18 mouse cellular contexts compared by ENCODE assay signal in the genomic region with DNA sequence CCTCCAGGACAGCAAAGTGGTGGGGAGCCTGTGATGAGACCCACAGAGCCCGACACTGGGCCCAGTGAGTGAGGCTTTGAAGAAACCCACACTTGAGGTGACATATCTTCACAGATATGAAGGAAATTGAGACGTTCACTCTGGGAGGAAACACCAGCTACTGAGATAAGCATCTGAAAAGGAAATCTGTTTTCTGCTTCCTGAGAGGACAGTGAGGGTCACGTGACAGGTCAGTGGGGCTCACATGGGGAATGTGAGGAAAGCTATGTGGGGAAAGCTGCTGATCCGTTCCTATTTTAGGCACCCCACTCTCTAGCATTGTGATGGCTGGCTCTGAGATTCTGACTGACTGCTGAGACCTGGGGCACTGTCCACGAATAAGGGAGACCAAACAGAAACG. TPM values are rescaled to one million over a fixed set of nuclear protein-coding genes. Genes with fewer than 3 reads are reported as not detected.
DNase-seq lines count a peak whose midpoint lies in the region; ATAC-seq and TF ChIP-seq lines count a peak whose summit lies in the region.
"Had no signal": no experiment of that assay in that cellular context is flagged by ENCODE, and none has a peak within 500 bp of the region (broad histone marks: within the 10 kb centered on the region; RNA-seq: fewer than 3 reads in every experiment).

No protein-coding gene starts in this region.

- no peaks in the 10 kb centered on the region for H3K4me1 ChIP-seq in kidney, adult 2 months (ENCODE audit: control insufficient read depth, insufficient read depth, low read length)
- H3K4me1 ChIP-seq in heart, postnatal 0 days (ENCODE audit: control insufficient read depth, insufficient read depth), result peaks cover 11% of the 10 kb centered on the region
- H3K4me1 ChIP-seq: embryonic facial prominence, embryonic 15.5 days; forebrain, embryonic 15.5 days; limb, embryonic 15.5 days had no signal

- DNase-seq in kidney, adult 2 months, result peak; percentile 10
- no peak for DNase-seq in kidney, postnatal 36 days
- peak; percentile 6 for DNase-seq in thymus, postnatal 0 days (ENCODE audit: low spot score)
- DNase-seq in thymus, adult 18-20 months, result no peak
- DNase-seq in heart, postnatal 0 days (ENCODE audit: low spot score), result peak; percentile 13
- peak; percentile 3 for DNase-seq in yolk sac, embryonic 10.5 days (ENCODE audit: low spot score)
- no peak for DNase-seq in urinary bladder, adult 18-20 months (ENCODE audit: low spot score in 2 of 2)
- no peak for DNase-seq in ovary, adult 18-20 months (ENCODE audit: low spot score)
- DNase-seq: adrenal gland, postnatal 10 days; cerebellum, postnatal 25 days; gastrocnemius, adult 2 months; lung, postnatal 36 days; spleen, adult 18-20 months had no signal

- TF ChIP-seq POLR2A in kidney, adult 2 months (IDR thresholded peaks at IDR 0.05; ENCODE audit: low read depth, low read length), result no peak

- no peak overlapping the region for H3K27ac ChIP-seq in kidney, adult 2 months (ENCODE audit: insufficient read depth, low read depth, low read length)
- H3K27ac ChIP-seq in heart, postnatal 0 days (ENCODE audit: low read depth), result no peak overlapping the region
- H3K27ac ChIP-seq: embryonic facial prominence, embryonic 15.5 days; forebrain, embryonic 15.5 days; gastrocnemius, adult 2 months; hindbrain, embryonic 15.5 days; left cerebral cortex, adult 2 months; limb, embryonic 15.5 days had no signal

- H3K4me3 ChIP-seq in kidney, adult 2 months (ENCODE audit: insufficient read depth, low read depth, low read length), result no peak overlapping the region
- H3K4me3 ChIP-seq in heart, postnatal 0 days (ENCODE audit: low read depth, low read length), result no peak overlapping the region
- H3K4me3 ChIP-seq: embryonic facial prominence, embryonic 15.5 days; forebrain, embryonic 15.5 days; gastrocnemius, adult 2 months; hindbrain, embryonic 15.5 days; left cerebral cortex, adult 2 months; limb, embryonic 15.5 days had no signal

- no peak for TF ChIP-seq CTCF in kidney, adult 2 months (conservative IDR thresholded peaks at IDR 0.05; ENCODE audit: insufficient read depth, insufficient read length, low read depth, low read length)
- TF ChIP-seq CTCF in heart, postnatal 0 days (IDR thresholded peaks at IDR 0.05; ENCODE audit: low read depth), result no peak

- H3K4me2 ChIP-seq in heart, postnatal 0 days (ENCODE audit: low read depth, low read length), result peak overlapping the region; percentile 9; the same call in 1 of the 2 replicates
- H3K4me2 ChIP-seq: embryonic facial prominence, embryonic 15.5 days; forebrain, embryonic 15.5 days; limb, embryonic 15.5 days had no signal

- H3K9me3 ChIP-seq in heart, postnatal 0 days (replicated peaks; ENCODE audit: control insufficient read depth, low read length), result no peaks in the 10 kb centered on the region
- H3K9me3 ChIP-seq: embryonic facial prominence, embryonic 15.5 days; forebrain, embryonic 15.5 days; hindbrain, embryonic 15.5 days; limb, embryonic 15.5 days had no signal

- TF ChIP-seq EP300 in heart, postnatal 0 days (IDR thresholded peaks at IDR 0.05; ENCODE audit: low read depth), result no peak

- WGBS in kidney, adult 2 months, result 46% methylated on average over 6 of the region's 6 CpGs
- WGBS in heart, postnatal 0 days, result 6% methylated on average over 6 of the region's 6 CpGs

- H3K27me3 ChIP-seq in kidney, adult 2 months (replicated peaks; ENCODE audit: control insufficient read depth, insufficient read depth, low read length), result no peaks in the 10 kb centered on the region
- no peaks in the 10 kb centered on the region for H3K27me3 ChIP-seq in heart, postnatal 0 days (ENCODE audit: control insufficient read depth, insufficient read depth, low read length)
- H3K27me3 ChIP-seq: embryonic facial prominence, embryonic 15.5 days; forebrain, embryonic 15.5 days; hindbrain, embryonic 15.5 days; limb, embryonic 15.5 days had no signal

- no peak overlapping the region for H3K9ac ChIP-seq in heart, postnatal 0 days (replicated peaks; ENCODE audit: low read depth, low read length)
- H3K9ac ChIP-seq: embryonic facial prominence, embryonic 15.5 days; forebrain, embryonic 15.5 days; hindbrain, embryonic 15.5 days; limb, embryonic 15.5 days had no signal

- no peaks in the 10 kb centered on the region; the same call in 1 of the 2 replicates for H3K36me3 ChIP-seq in kidney, adult 2 months (ENCODE audit: control insufficient read depth, insufficient read depth, low read length)
- no peaks in the 10 kb centered on the region; the same call in 1 of the 2 replicates for H3K36me3 ChIP-seq in heart, postnatal 0 days (replicated peaks; ENCODE audit: control insufficient read depth, insufficient read depth, low read length)
- H3K36me3 ChIP-seq: embryonic facial prominence, embryonic 15.5 days; forebrain, embryonic 15.5 days; hindbrain, embryonic 15.5 days had no signal

- ATAC-seq in heart, postnatal 0 days (ENCODE audit: insufficient read depth, low read depth), result peak; percentile 75
- ATAC-seq: forebrain, embryonic 15.5 days had no signal

RNA-seq across cellular contexts. Expression of gene Galc, which starts 43.7 kb away (rescaled TPM):
- polyA plus RNA-seq in kidney, adult 2 months (2012; rRNA removed), result 66.8 and 69.8 TPM in 2 replicates
- 2.9 and 3.4 TPM in 2 replicates for polyA plus RNA-seq in thymus, postnatal 0 days (2015; fragmentation: Nextera tagmentation; extraction: Ambion mirVana)
- total RNA-seq in heart, postnatal 0 days (2014; rRNA removed; ENCODE audit: low replicate concordance), result 10.5 and 10.9 TPM in 2 replicates
- 4.2 and 4.3 TPM in 2 replicates for polyA plus RNA-seq in heart, postnatal 0 days (2015; fragmentation: Nextera tagmentation; extraction: Ambion mirVana)

RNA-seq across cellular contexts. Expression of gene Gpr65, which starts 52.9 kb away (rescaled TPM):
- polyA plus RNA-seq in kidney, adult 2 months (2012; rRNA removed), result 0.72 and 1.3 TPM in 2 replicates
- 25.3 and 26.3 TPM in 2 replicates for polyA plus RNA-seq in thymus, postnatal 0 days (2015; fragmentation: Nextera tagmentation; extraction: Ambion mirVana)
- 0.15 and 1.1 TPM in 2 replicates for total RNA-seq in heart, postnatal 0 days (2014; rRNA removed; ENCODE audit: low replicate concordance)
- polyA plus RNA-seq in heart, postnatal 0 days (2015; fragmentation: Nextera tagmentation; extraction: Ambion mirVana), result 0.85 and 0.92 TPM in 2 replicates

Comparison
In these comparisons a context has a peak if more than half of its experiments do, and no peak if none do; other contexts are left out.
1. DNase-seq: peak in kidney, adult 2 months (single experiment), thymus, postnatal 0 days (single experiment), heart, postnatal 0 days (single experiment) and yolk sac, embryonic 10.5 days (single experiment); none in kidney, postnatal 36 days (0 of 2), thymus, adult 18-20 months (0 of 2), urinary bladder, adult 18-20 months (0 of 2) and ovary, adult 18-20 months (single experiment).
2. RNA of gene Galc, which starts 43.7 kb away (polyA plus RNA-seq): 66.8 to 69.8 TPM in kidney, adult 2 months; 4.2 to 4.3 TPM in heart, postnatal 0 days and 2.9 to 3.4 TPM in thymus, postnatal 0 days; every median in the first group is over 10 times any median in the second.
3. RNA of gene Gpr65, which starts 52.9 kb away (polyA plus RNA-seq): 25.3 to 26.3 TPM in thymus, postnatal 0 days; 0.72 to 1.3 TPM in kidney, adult 2 months and 0.85 to 0.92 TPM in heart, postnatal 0 days; every median in the first group is over 10 times any median in the second.